ENCODE assay signal across 9 mouse cellular contexts in genomic region chr15:79951730-79952503, GRCm38 (mm10). TPM values are rescaled to one million over a fixed set of nuclear protein-coding genes. Genes with fewer than 3 reads are reported as not detected.
DNase-seq lines count a peak whose midpoint lies in the region; ATAC-seq and TF ChIP-seq lines count a peak whose summit lies in the region.
"Had no signal": no experiment of that assay in that cellular context is flagged by ENCODE, and none has a peak within 500 bp of the region (broad histone marks: within the 10 kb centered on the region; RNA-seq: fewer than 3 reads in every experiment).

No protein-coding gene starts in this region.

- peaks cover 13% of the 10 kb centered on the region for H3K4me1 ChIP-seq in midbrain, embryonic 11.5 days (ENCODE audit: control insufficient read depth, insufficient read depth, low read length)
- H3K4me1 ChIP-seq in midbrain, postnatal 0 days (ENCODE audit: insufficient read depth, low read length), result peaks cover 15% of the 10 kb centered on the region; the same call in 1 of the 2 replicates
- peaks cover 38% of the 10 kb centered on the region for H3K4me1 ChIP-seq in embryonic facial prominence, embryonic 15.5 days
- H3K4me1 ChIP-seq in intestine, embryonic 15.5 days (replicated peaks), result peaks cover 33% of the 10 kb centered on the region
- H3K4me1 ChIP-seq in lung, embryonic 15.5 days, result peaks cover 43% of the 10 kb centered on the region

- intact Hi-C loops in left cerebral cortex, postnatal 14 days (cut with DNase I), result loop anchor here (2.0 kb wide), 1 partner anchor 55 kb away; no protein-coding TSS in a partner anchor

- H3K27me3 ChIP-seq in midbrain, embryonic 11.5 days (ENCODE audit: control insufficient read depth, insufficient read depth, low read length), result no peaks in the 10 kb centered on the region
- H3K27me3 ChIP-seq in midbrain, postnatal 0 days (ENCODE audit: insufficient read depth, low read length), result no peaks in the 10 kb centered on the region
- H3K27me3 ChIP-seq in embryonic facial prominence, embryonic 15.5 days, result no peaks in the 10 kb centered on the region
- no peaks in the 10 kb centered on the region for H3K27me3 ChIP-seq in intestine, embryonic 15.5 days (replicated peaks)
- H3K27me3 ChIP-seq in lung, embryonic 15.5 days, result no peaks in the 10 kb centered on the region

- no peak overlapping the region for H3K9ac ChIP-seq in midbrain, embryonic 11.5 days (ENCODE audit: low read length)
- no peak overlapping the region for H3K9ac ChIP-seq in midbrain, postnatal 0 days (replicated peaks; ENCODE audit: low read length, poor library complexity, severe bottlenecking)
- no peak overlapping the region for H3K9ac ChIP-seq in embryonic facial prominence, embryonic 15.5 days
- no peak overlapping the region for H3K9ac ChIP-seq in intestine, embryonic 15.5 days
- no peak overlapping the region for H3K9ac ChIP-seq in lung, embryonic 15.5 days
- H3K9ac ChIP-seq: liver, embryonic 15.5 days had no signal

- no peak overlapping the region for H3K4me2 ChIP-seq in midbrain, embryonic 11.5 days
- no peak overlapping the region for H3K4me2 ChIP-seq in midbrain, postnatal 0 days (ENCODE audit: low read depth, low read length, poor library complexity, severe bottlenecking)
- H3K4me2 ChIP-seq in embryonic facial prominence, embryonic 15.5 days (replicated peaks), result no peak overlapping the region; the same call in 1 of the 2 replicates
- H3K4me2 ChIP-seq in intestine, embryonic 15.5 days (replicated peaks), result no peak overlapping the region; the same call in 1 of the 2 replicates
- peak overlapping the region; percentile 54 for H3K4me2 ChIP-seq in lung, embryonic 15.5 days
- H3K4me2 ChIP-seq: liver, embryonic 15.5 days had no signal

- ATAC-seq in midbrain, embryonic 11.5 days (ENCODE audit: low FRiP score), result no peak
- no peak for ATAC-seq in midbrain, postnatal 0 days (ENCODE audit: low FRiP score)
- no peak for ATAC-seq in embryonic facial prominence, embryonic 15.5 days (ENCODE audit: insufficient number of reproducible peaks, low FRiP score, low TSS enrichment, low read depth)
- ATAC-seq in intestine, embryonic 15.5 days, result peak; percentile 23
- peak; percentile 53; the same call in 1 of the 2 replicates for ATAC-seq in lung, embryonic 15.5 days (ENCODE audit: borderline replicate concordance, extremely low read depth, low FRiP score, low TSS enrichment)

- no peak for TF ChIP-seq CTCF in midbrain, postnatal 0 days (IDR thresholded peaks at IDR 0.05)

- 54% methylated on average over 14 of the region's 14 CpGs for WGBS in midbrain, embryonic 11.5 days
- 46% methylated on average over 14 of the region's 14 CpGs for WGBS in midbrain, postnatal 0 days
- 28% methylated on average over 14 of the region's 14 CpGs for WGBS in embryonic facial prominence, embryonic 15.5 days
- WGBS in intestine, embryonic 15.5 days, result 38% methylated on average over 14 of the region's 14 CpGs
- 17% methylated on average over 14 of the region's 14 CpGs for WGBS in lung, embryonic 15.5 days

- no peak overlapping the region for H3K4me3 ChIP-seq in midbrain, embryonic 11.5 days (ENCODE audit: low read depth, low read length)
- H3K4me3 ChIP-seq in midbrain, postnatal 0 days (ENCODE audit: low read depth, low read length), result no peak overlapping the region
- no peak overlapping the region for H3K4me3 ChIP-seq in embryonic facial prominence, embryonic 15.5 days (replicated peaks)
- H3K4me3 ChIP-seq in intestine, embryonic 15.5 days (replicated peaks), result no peak overlapping the region
- no peak overlapping the region for H3K4me3 ChIP-seq in lung, embryonic 15.5 days
- H3K4me3 ChIP-seq: liver, embryonic 15.5 days had no signal

- H3K9me3 ChIP-seq in midbrain, embryonic 11.5 days (ENCODE audit: control insufficient read depth, low read length), result no peaks in the 10 kb centered on the region
- H3K9me3 ChIP-seq in midbrain, postnatal 0 days (ENCODE audit: low read length), result no peaks in the 10 kb centered on the region
- H3K9me3 ChIP-seq in embryonic facial prominence, embryonic 15.5 days (replicated peaks), result no peaks in the 10 kb centered on the region
- no peaks in the 10 kb centered on the region for H3K9me3 ChIP-seq in intestine, embryonic 15.5 days
- no peaks in the 10 kb centered on the region for H3K9me3 ChIP-seq in lung, embryonic 15.5 days
- H3K9me3 ChIP-seq: liver, embryonic 15.5 days had no signal

- no peak overlapping the region for H3K27ac ChIP-seq in midbrain, embryonic 11.5 days (ENCODE audit: low read depth, low read length)
- H3K27ac ChIP-seq in midbrain, postnatal 0 days (ENCODE audit: low read depth, low read length), result no peak overlapping the region
- H3K27ac ChIP-seq in embryonic facial prominence, embryonic 15.5 days (replicated peaks), result peak overlapping the region; percentile 58
- H3K27ac ChIP-seq in intestine, embryonic 15.5 days, result peak overlapping the region; percentile 52
- peak overlapping the region; percentile 76 for H3K27ac ChIP-seq in lung, embryonic 15.5 days
- H3K27ac ChIP-seq: liver, embryonic 15.5 days had no signal

- H3K36me3 ChIP-seq in midbrain, embryonic 11.5 days (ENCODE audit: control insufficient read depth, insufficient read depth, low read length), result no peaks in the 10 kb centered on the region
- no peaks in the 10 kb centered on the region for H3K36me3 ChIP-seq in midbrain, postnatal 0 days (ENCODE audit: insufficient read depth, low read length)
- no peaks in the 10 kb centered on the region for H3K36me3 ChIP-seq in embryonic facial prominence, embryonic 15.5 days
- no peaks in the 10 kb centered on the region for H3K36me3 ChIP-seq in intestine, embryonic 15.5 days
- H3K36me3 ChIP-seq in lung, embryonic 15.5 days, result no peaks in the 10 kb centered on the region
- H3K36me3 ChIP-seq: liver, embryonic 15.5 days had no signal

- peak; percentile 85 for DNase-seq in midbrain, embryonic 11.5 days (ENCODE audit: low spot score, missing footprints)
- DNase-seq in midbrain, postnatal 0 days (ENCODE audit: low spot score), result no peak
- DNase-seq in cerebellum, adult 9-11 months, result no peak
- DNase-seq in urinary bladder, adult 18-20 months (ENCODE audit: low spot score in 2 of 2), result no peak
- no peak for DNase-seq in left cerebral cortex, postnatal 14 days (ENCODE audit: low spot score in 2 of 2)

RNA-seq across cellular contexts. Expression of gene Cbx7, which starts 19.0 kb away (rescaled TPM):
- polyA plus RNA-seq in midbrain, embryonic 11.5 days (2014; fragmentation: Nextera tagmentation; extraction: Ambion mirVana), result 1.4 and 1.9 TPM in 2 replicates
- total RNA-seq in midbrain, postnatal 0 days (2014; rRNA removed), result 7.7 and 14.9 TPM in 2 replicates
- polyA plus RNA-seq in midbrain, postnatal 0 days (2015; fragmentation: Nextera tagmentation; extraction: Ambion mirVana), result 3.4 and 3.5 TPM in 2 replicates
- polyA plus RNA-seq in embryonic facial prominence, embryonic 15.5 days (2015; fragmentation: Nextera tagmentation; extraction: Ambion mirVana), result 3.1 and 4.6 TPM in 2 replicates
- 3.9 and 4.6 TPM in 2 replicates for polyA plus RNA-seq in intestine, embryonic 15.5 days (2015; fragmentation: Nextera tagmentation; extraction: Ambion mirVana)
- 2.4 and 2.8 TPM in 2 replicates for polyA plus RNA-seq in lung, embryonic 15.5 days (2015; fragmentation: Nextera tagmentation; extraction: Ambion mirVana)
- 10 to 100 TPM in 1 of 2 experiments, 1 to 10 TPM in 1; 9.9 to 11.9 TPM for total RNA-seq in left cerebral cortex, postnatal 14 days (2021)

Comparison
In these comparisons a context has a peak if more than half of its experiments do, and no peak if none do; other contexts are left out.
1. ATAC-seq: peak in intestine, embryonic 15.5 days (single experiment) and lung, embryonic 15.5 days (single experiment); none in midbrain, embryonic 11.5 days (single experiment), midbrain, postnatal 0 days (single experiment) and embryonic facial prominence, embryonic 15.5 days (single experiment).
2. H3K27ac ChIP-seq: peak in embryonic facial prominence, embryonic 15.5 days (single experiment), intestine, embryonic 15.5 days (single experiment) and lung, embryonic 15.5 days (single experiment); none in midbrain, embryonic 11.5 days (single experiment) and midbrain, postnatal 0 days (single experiment).